Mouse (Mus musculus) kidney, adult 2 months (tissue): ENCODE results near the gene Shisa9.

ENCODE experiments used
- CTCF ChIP-seq: fragments of 200-500 bp; conservative IDR thresholded peaks from 2 replicates; pipeline ENCODE4 v1.5.1; 2011; ENCODE audit warnings: low read depth, mild to moderate bottlenecking, control low read depth, low read length, moderate library complexity, mixed read lengths; ENCODE audit not compliant: insufficient read depth, insufficient read length
- POLR2A ChIP-seq: fragments of 200-500 bp; IDR thresholded peaks from one replicate; pipeline ENCODE4 v1.6.1; 2011; ENCODE audit warnings: low read depth, low read length, control low read depth

DNA sequence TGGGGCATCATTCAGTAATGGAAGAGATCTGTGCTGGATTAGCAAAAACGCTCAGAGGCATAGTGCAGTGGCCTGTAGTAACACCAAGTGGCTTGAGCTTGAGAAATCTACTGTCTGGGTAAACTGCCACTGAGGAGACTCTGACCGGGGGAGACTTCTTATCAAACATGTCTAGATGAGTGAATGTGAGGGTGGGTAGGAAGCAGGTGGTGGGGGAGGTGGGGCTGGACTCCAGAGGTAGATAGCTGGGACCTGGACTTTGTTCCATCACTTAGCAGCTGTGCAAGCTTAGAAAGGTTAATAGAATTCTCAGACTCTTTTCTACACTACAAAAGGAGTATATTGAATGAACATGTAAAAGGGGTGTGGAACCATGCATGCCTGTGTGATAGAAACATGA is 21.3 kb downstream of the Shisa9 start:
- no peak for TF ChIP-seq POLR2A
- TF ChIP-seq CTCF, result no peak
